Mouse (Mus musculus): Measurements from ENCODE around the gene Olfr1513. TPM values are rescaled to one million over a fixed set of nuclear protein-coding genes. Genes with fewer than 3 reads are reported as not detected.

Olfr1513 gene
- polyA plus RNA-seq, 2 experiments = not detected

Other genes with a start within 250 kb of the Olfr1513 start
- 0.31 and 0.41 TPM in 2 replicates for gene Rpgrip1, start 245.7 kb downstream of the Olfr1513 start, polyA plus RNA-seq (2012; rRNA removed)
- gene Rpgrip1, start 245.7 kb downstream of the Olfr1513 start, polyA plus RNA-seq (2014; fragmentation: Nextera tagmentation; extraction: Ambion mirVana) = 48.5 and 50.1 TPM in 2 replicates
- gene Supt16, start 159.0 kb downstream of the Olfr1513 start, polyA plus RNA-seq (2012; rRNA removed) = 15.4 and 25.2 TPM in 2 replicates
- 35.6 and 39.9 TPM in 2 replicates for gene Supt16, start 159.0 kb downstream of the Olfr1513 start, polyA plus RNA-seq (2014; fragmentation: Nextera tagmentation; extraction: Ambion mirVana)
- 9.7 and 13.1 TPM in 2 replicates for gene Chd8, start 98.6 kb downstream of the Olfr1513 start, polyA plus RNA-seq (2012; rRNA removed)
- 13.9 and 14.0 TPM in 2 replicates for gene Chd8, start 98.6 kb downstream of the Olfr1513 start, polyA plus RNA-seq (2014; fragmentation: Nextera tagmentation; extraction: Ambion mirVana)
- gene Tox4, start 77.3 kb downstream of the Olfr1513 start, polyA plus RNA-seq (2012; rRNA removed) = 8.5 and 10.1 TPM in 2 replicates
- 16.6 and 17.2 TPM in 2 replicates for gene Tox4, start 77.3 kb downstream of the Olfr1513 start, polyA plus RNA-seq (2014; fragmentation: Nextera tagmentation; extraction: Ambion mirVana)
- 2.9 and 3.1 TPM in 2 replicates for gene Rab2b, start 76.9 kb downstream of the Olfr1513 start, polyA plus RNA-seq (2012; rRNA removed)
- 1.9 and 2.6 TPM in 2 replicates for gene Rab2b, start 76.9 kb downstream of the Olfr1513 start, polyA plus RNA-seq (2014; fragmentation: Nextera tagmentation; extraction: Ambion mirVana)
- gene Mettl3, start 51.3 kb downstream of the Olfr1513 start, polyA plus RNA-seq (2012; rRNA removed) = 14.5 and 15.3 TPM in 2 replicates
- gene Mettl3, start 51.3 kb downstream of the Olfr1513 start, polyA plus RNA-seq (2014; fragmentation: Nextera tagmentation; extraction: Ambion mirVana) = 18.1 and 18.2 TPM in 2 replicates
- 0.76 and 0.84 TPM in 2 replicates for gene Sall2, start 27.6 kb downstream of the Olfr1513 start, polyA plus RNA-seq (2012; rRNA removed)
- 0.54 and 0.66 TPM in 2 replicates for gene Sall2, start 27.6 kb downstream of the Olfr1513 start, polyA plus RNA-seq (2014; fragmentation: Nextera tagmentation; extraction: Ambion mirVana)
- gene Olfr1512, start 22.8 kb upstream of the Olfr1513 start, polyA plus RNA-seq (2012; rRNA removed) = not detected in 2 replicates
- gene Olfr1512, start 22.8 kb upstream of the Olfr1513 start, polyA plus RNA-seq (2014; fragmentation: Nextera tagmentation; extraction: Ambion mirVana) = not detected in 2 replicates
- gene Olfr1511, start 41.0 kb upstream of the Olfr1513 start, polyA plus RNA-seq (2012; rRNA removed) = not detected in 2 replicates
- not detected in 2 replicates for gene Olfr1511, start 41.0 kb upstream of the Olfr1513 start, polyA plus RNA-seq (2014; fragmentation: Nextera tagmentation; extraction: Ambion mirVana)
- gene Olfr1510, start 58.0 kb upstream of the Olfr1513 start, polyA plus RNA-seq (2012; rRNA removed) = not detected in 2 replicates
- gene Olfr1510, start 58.0 kb upstream of the Olfr1513 start, polyA plus RNA-seq (2014; fragmentation: Nextera tagmentation; extraction: Ambion mirVana) = not detected in 2 replicates
- not detected in 2 replicates for gene Olfr1509, start 86.6 kb upstream of the Olfr1513 start, polyA plus RNA-seq (2012; rRNA removed)
- not detected in 2 replicates for gene Olfr1509, start 86.6 kb upstream of the Olfr1513 start, polyA plus RNA-seq (2014; fragmentation: Nextera tagmentation; extraction: Ambion mirVana)
- gene Olfr1508, start 111.1 kb upstream of the Olfr1513 start, polyA plus RNA-seq (2012; rRNA removed) = not detected in 2 replicates
- not detected in 2 replicates for gene Olfr1508, start 111.1 kb upstream of the Olfr1513 start, polyA plus RNA-seq (2014; fragmentation: Nextera tagmentation; extraction: Ambion mirVana)
- gene Olfr1507, start 139.3 kb upstream of the Olfr1513 start, polyA plus RNA-seq (2012; rRNA removed) = not detected in 2 replicates
- not detected in 2 replicates for gene Olfr1507, start 139.3 kb upstream of the Olfr1513 start, polyA plus RNA-seq (2014; fragmentation: Nextera tagmentation; extraction: Ambion mirVana)

Data from liver, embryonic 14.5 days (tissue).